Mouse (Mus musculus): Measurements from ENCODE around the gene Sec63.
A peak's percentile ranks its signal among the peaks of the same experiment; 100 is the strongest.

Gene Sec63

GRCm38 (mm10) chr10:42830007-42830406 is 68.7 kb downstream of the Sec63 start:
- no peak for DNase-seq (ENCODE audit: low spot score in 2 of 2)

GRCm38 (mm10) chr10:42830409-42830808 is 69.1 kb downstream of the Sec63 start:
- no peak for DNase-seq (ENCODE audit: low spot score in 2 of 2)

GRCm38 (mm10) chr10:42832677-42833076 is 71.4 kb downstream of the Sec63 start:
- DNase-seq (ENCODE audit: low spot score in 2 of 2) = no peak

- DNase-seq (ENCODE audit: low spot score in 2 of 2) = no peak
These were observed 72.8 kb downstream of the Sec63 start for GRCm38 (mm10) chr10:42833871-42834727.

GRCm38 (mm10) chr10:42838106-42838505 is 76.8 kb downstream of the Sec63 start:
- DNase-seq (ENCODE audit: low spot score in 2 of 2) = no peak

- no peak for DNase-seq (ENCODE audit: low spot score in 2 of 2)
These were observed 77.4 kb downstream of the Sec63 start for GRCm38 (mm10) chr10:42838736-42839135.

- DNase-seq (ENCODE audit: low spot score in 2 of 2) = no peak
These were observed 78.7 kb downstream of the Sec63 start for GRCm38 (mm10) chr10:42840036-42840435.

- no peak for DNase-seq (ENCODE audit: low spot score in 2 of 2)
These were observed 80.4 kb downstream of the Sec63 start for GRCm38 (mm10) chr10:42841531-42842195.

GRCm38 (mm10) chr10:42842358-42842757 is 81.1 kb downstream of the Sec63 start:
- peak in 1 of 2 experiments; percentile 55 for DNase-seq (ENCODE audit: low spot score in 2 of 2)

GRCm38 (mm10) chr10:42843416-42843815 is 82.1 kb downstream of the Sec63 start:
- no peak for DNase-seq (ENCODE audit: low spot score in 2 of 2)

GRCm38 (mm10) chr10:42845480-42845879 is 84.2 kb downstream of the Sec63 start:
- DNase-seq (ENCODE audit: low spot score in 2 of 2) = no peak

- no peak for DNase-seq (ENCODE audit: low spot score in 2 of 2)
These were observed 87.1 kb downstream of the Sec63 start for GRCm38 (mm10) chr10:42848179-42849080.

GRCm38 (mm10) chr10:42849081-42849400 is 87.7 kb downstream of the Sec63 start:
- no peak for DNase-seq (ENCODE audit: low spot score in 2 of 2)

- DNase-seq (ENCODE audit: low spot score in 2 of 2) = no peak
These were observed 93.5 kb downstream of the Sec63 start for GRCm38 (mm10) chr10:42854838-42855237.

GRCm38 (mm10) chr10:42855250-42855649 is 94.0 kb downstream of the Sec63 start:
- DNase-seq (ENCODE audit: low spot score in 2 of 2) = no peak

- DNase-seq (ENCODE audit: low spot score in 2 of 2) = no peak
These were observed 95.3 kb downstream of the Sec63 start for GRCm38 (mm10) chr10:42856574-42856973.

GRCm38 (mm10) chr10:42857021-42857420 is 95.7 kb downstream of the Sec63 start:
- DNase-seq (ENCODE audit: low spot score in 2 of 2) = no peak

- no peak for DNase-seq (ENCODE audit: low spot score in 2 of 2)
These were observed 98.5 kb downstream of the Sec63 start for GRCm38 (mm10) chr10:42859781-42860158.

- peak in 1 of 2 experiments; percentile 35 for DNase-seq (ENCODE audit: low spot score in 2 of 2)
These were observed 99.0 kb downstream of the Sec63 start, which contains the start of gene Scml4 for GRCm38 (mm10) chr10:42860159-42860911. Scml4 (plus strand) TSS chr10:42860370.

GRCm38 (mm10) chr10:42861446-42861845 is 100.2 kb downstream of the Sec63 start:
- DNase-seq (ENCODE audit: low spot score in 2 of 2) = no peak

- no peak for DNase-seq (ENCODE audit: low spot score in 2 of 2)
These were observed 100.9 kb downstream of the Sec63 start for GRCm38 (mm10) chr10:42862102-42862740.

Data from left cerebral cortex, adult 9 months (tissue).